Mouse (Mus musculus) myocyte (in vitro differentiated cells): ENCODE data around the gene Slc38a1. TPM values are rescaled to one million over a fixed set of nuclear protein-coding genes. Genes with fewer than 3 reads are reported as not detected.
"Not testable (repeated sequence)": the region's sequence is repeated elsewhere in the genome, so short reads cannot be mapped to it uniquely, and the experiment has no call there.

Experiments used
- H3K27me3 ChIP-seq: one replicate; pipeline ENCODE4 v1.6.1; 2011; ENCODE audit not compliant: control insufficient read depth, insufficient read depth, insufficient read length
- H3K36me3 ChIP-seq: one replicate; pipeline ENCODE4 v1.6.1; 2011; ENCODE audit not compliant: control insufficient read depth, insufficient read depth
- H3K4me2 ChIP-seq: one replicate; pipeline ENCODE4 v1.6.1; 2011; ENCODE audit warnings: low read depth, control low read depth
- H3K4me3 ChIP-seq: one replicate; pipeline ENCODE4 v1.5.1; 2011; ENCODE audit warnings: mild to moderate bottlenecking, control low read depth, moderate library complexity
- H3K79me2 ChIP-seq: one replicate; pipeline ENCODE4 v1.6.1; 2011; ENCODE audit not compliant: control insufficient read depth, insufficient read depth
- H3ac ChIP-seq: one replicate; pipeline ENCODE4 v1.6.1; 2011; ENCODE audit not compliant: control insufficient read depth, insufficient read length
- CEBPB ChIP-seq: IDR thresholded peaks from 2 replicates; pipeline ENCODE4 v1.6.1; 2011; ENCODE audit warnings: mild to moderate bottlenecking, moderate library complexity; ENCODE audit not compliant: poor library complexity, insufficient read depth, severe bottlenecking
- E2F4 ChIP-seq: IDR thresholded peaks from one replicate; pipeline ENCODE4 v1.6.1; 2011; ENCODE audit warnings: mild to moderate bottlenecking, control low read depth, moderate library complexity; ENCODE audit not compliant: insufficient read depth
- MAX ChIP-seq: IDR thresholded peaks from one replicate; pipeline ENCODE4 v1.6.1; 2011; ENCODE audit warnings: low read depth, mild to moderate bottlenecking, control low read depth
- MYOD1 ChIP-seq, 3 experiments: IDR thresholded peaks; one replicate each; pipeline ENCODE4 v1.6.1; 2011; ENCODE audit warnings: control low read depth in 2 of 3, low read depth in 2 of 3, mild to moderate bottlenecking in 2 of 3, moderate library complexity in 1 of 3; ENCODE audit not compliant: insufficient read length in 2 of 3, control insufficient read depth in 1 of 3
- MYOG ChIP-seq, 3 experiments: IDR thresholded peaks; one replicate each; pipeline ENCODE4 v1.6.1; 2011; ENCODE audit warnings: control low read depth in 2 of 3, low read depth in 2 of 3, mild to moderate bottlenecking in 2 of 3; ENCODE audit not compliant: insufficient read length in 2 of 3, control insufficient read depth in 1 of 3, insufficient read depth in 1 of 3
- POLR2A ChIP-seq: IDR thresholded peaks from one replicate; pipeline ENCODE4 v1.6.1; 2011; ENCODE audit warnings: low read depth, mild to moderate bottlenecking, control low read depth, moderate library complexity; ENCODE audit not compliant: insufficient read length
- POLR2AphosphoS2 ChIP-seq: IDR thresholded peaks from one replicate; pipeline ENCODE4 v1.6.1; 2011; ENCODE audit warnings: low read depth, control low read depth; ENCODE audit not compliant: insufficient read length
- REST ChIP-seq: IDR thresholded peaks from one replicate; pipeline ENCODE4 v1.6.1; 2011; ENCODE audit warnings: mild to moderate bottlenecking, control low read depth, moderate library complexity; ENCODE audit not compliant: insufficient read depth, insufficient read length
- SRF ChIP-seq: IDR thresholded peaks from one replicate; pipeline ENCODE4 v1.6.1; 2011; ENCODE audit warnings: low read depth; ENCODE audit not compliant: control insufficient read depth, insufficient read length
- TCF12 ChIP-seq: IDR thresholded peaks from one replicate; pipeline ENCODE4 v1.6.1; 2011; ENCODE audit warnings: mild to moderate bottlenecking, control low read depth; ENCODE audit not compliant: poor library complexity, insufficient read depth, severe bottlenecking
- TCF3 ChIP-seq: IDR thresholded peaks from one replicate; pipeline ENCODE4 v1.6.1; 2011; ENCODE audit warnings: low read depth, control low read depth; ENCODE audit not compliant: insufficient read length
- USF1 ChIP-seq: IDR thresholded peaks from one replicate; pipeline ENCODE4 v1.6.1; 2011; ENCODE audit warnings: low read depth, mild to moderate bottlenecking, control low read depth, moderate library complexity
- polyA plus RNA-seq: library from polyadenylated mRNA; unstranded; fragments of >200 nt; fragmentation: generic; extraction: Trizol; gene quantifications from one replicate; pipeline ENCODE4 v1.2.1, GENCODE M21; 2012; ENCODE audit warnings: missing spikeins

Slc38a1 gene
- polyA plus RNA-seq, 1 experiment: 28.5 TPM

DNA sequence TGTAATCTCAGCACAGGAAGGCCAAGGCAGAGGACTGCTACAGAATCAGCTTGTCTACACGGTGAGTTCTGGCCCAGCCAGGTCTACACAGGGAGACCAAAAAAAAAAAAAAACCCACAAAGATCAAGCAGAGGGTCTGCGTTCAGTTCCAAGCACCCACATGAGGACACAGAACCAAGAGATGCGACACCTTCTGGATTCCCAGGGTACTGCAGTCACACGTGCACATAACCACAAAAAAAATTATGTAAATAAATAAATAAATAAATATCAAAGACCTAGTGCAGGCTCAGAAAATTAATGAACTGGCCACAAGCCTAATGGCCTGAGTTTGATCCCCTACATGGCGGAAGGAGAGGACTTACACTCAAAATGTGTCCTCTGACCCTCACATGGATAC, 10.5 kb downstream of the Slc38a1 start:
- no peak overlapping the region for H3K4me2 ChIP-seq
- no peak overlapping the region for H3ac ChIP-seq
- no peaks in the 10 kb centered on the region for H3K27me3 ChIP-seq
- H3K36me3 ChIP-seq: peaks cover 3% of the 10 kb centered on the region
- no peak overlapping the region for H3K4me3 ChIP-seq
- H3K79me2 ChIP-seq: peaks cover 90% of the 10 kb centered on the region
- no peak for TF ChIP-seq SRF
- TF ChIP-seq TCF3: no peak
- no peak for TF ChIP-seq MAX
- TF ChIP-seq TCF12: no peak

DNA sequence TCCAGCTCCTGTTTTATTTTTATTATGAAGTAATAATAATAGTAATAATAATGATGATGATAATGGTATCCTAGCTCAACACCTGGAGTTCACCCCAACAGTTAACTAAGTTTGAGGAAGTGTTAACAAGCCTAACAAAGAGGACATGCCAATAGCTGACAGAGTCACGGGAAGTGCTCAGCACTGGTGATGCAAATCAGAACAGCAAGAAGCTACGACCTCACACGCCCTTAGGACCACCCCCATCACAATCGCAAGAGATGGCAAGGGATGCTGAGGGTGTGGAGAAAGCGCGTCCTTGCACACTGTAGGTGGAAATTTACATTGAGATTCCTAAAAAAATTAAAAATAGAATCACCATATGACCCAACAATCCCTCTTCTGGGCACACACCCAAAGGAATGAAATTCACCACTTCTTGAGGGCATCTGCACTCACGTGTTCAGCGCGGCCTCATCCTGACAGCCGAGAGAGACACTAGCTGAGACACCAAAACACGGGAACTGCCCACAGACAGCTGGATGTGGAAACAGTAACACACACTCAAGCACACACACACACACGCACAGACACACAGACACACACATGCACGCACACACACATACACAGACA, 11.5 kb downstream of the Slc38a1 start:
- TF ChIP-seq MYOD1 (IDR thresholded peaks at IDR 0.05; ENCODE audit: control insufficient read depth in 1 of 3, insufficient read length in 2 of 3, low read depth in 2 of 3): peak in 1 of 3 experiments; percentile 1
- TF ChIP-seq POLR2AphosphoS2: no peak
- no peaks in the 10 kb centered on the region for H3K27me3 ChIP-seq
- H3ac ChIP-seq: no peak overlapping the region
- peaks cover 3% of the 10 kb centered on the region for H3K36me3 ChIP-seq
- H3K79me2 ChIP-seq: peaks cover 86% of the 10 kb centered on the region
- H3K4me2 ChIP-seq: no peak overlapping the region
- no peak overlapping the region for H3K4me3 ChIP-seq

DNA sequence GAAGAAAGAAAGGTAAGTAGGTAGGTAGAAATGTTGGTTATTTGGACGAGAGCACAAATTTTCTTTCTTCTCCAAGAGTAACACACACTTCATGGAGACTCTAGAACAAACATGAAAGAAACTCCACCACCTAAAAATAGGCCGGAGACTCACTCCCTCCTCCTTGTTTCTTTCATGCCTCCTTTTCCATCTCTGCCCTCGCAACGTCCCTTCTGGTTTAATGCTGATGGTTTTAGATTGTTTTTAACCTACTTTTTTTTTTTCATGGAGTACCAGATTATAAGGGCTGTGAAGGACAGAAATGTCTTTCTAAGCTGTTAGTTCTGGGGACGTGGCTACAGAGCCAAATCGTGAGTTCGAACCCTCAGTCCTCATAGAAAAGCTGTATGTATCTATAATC, 14.5 kb downstream of the Slc38a1 start:
- Histone ChIP-seq H3ac (no peak overlapping the region), H3K27me3 (no peaks in the 10 kb centered on the region), H3K36me3 (peaks cover 18% of the 10 kb centered on the region), H3K79me2 (peaks cover 82% of the 10 kb centered on the region), H3K4me3 (no peak overlapping the region), H3K4me2 (no peak overlapping the region)
- TF ChIP-seq CEBPB (no peak), MYOD1 (IDR thresholded peaks at IDR 0.05; ENCODE audit: control insufficient read depth in 1 of 3, insufficient read length in 2 of 3, low read depth in 2 of 3) (no peak), MAX (no peak), SRF (no peak), E2F4 (no peak), MYOG (IDR thresholded peaks at IDR 0.05; ENCODE audit: control insufficient read depth in 1 of 3, insufficient read depth in 1 of 3, insufficient read length in 2 of 3, low read depth in 2 of 3) (no peak), REST (no peak), POLR2AphosphoS2 (no peak), TCF3 (no peak), TCF12 (no peak), USF1 (no peak), POLR2A (no peak)

DNA sequence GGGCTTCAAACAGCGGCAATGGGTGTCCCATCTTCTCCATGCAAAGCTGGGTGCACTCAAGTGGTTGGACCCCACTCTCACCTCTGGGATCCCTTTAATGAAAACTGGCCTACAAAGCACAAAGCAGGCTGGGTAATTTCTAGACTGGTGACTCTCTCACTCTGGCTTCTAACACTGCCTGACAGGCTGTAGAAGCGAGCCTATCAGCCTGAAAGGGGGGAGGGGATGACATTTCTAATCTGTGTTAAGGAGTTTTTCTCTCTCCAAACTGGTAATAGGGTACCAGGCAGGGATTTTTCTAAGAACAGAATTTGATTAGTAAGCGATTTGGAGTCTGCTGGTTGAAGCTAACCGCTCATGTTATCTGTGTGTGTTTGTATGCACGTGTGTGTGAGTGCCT, 15.8 kb downstream of the Slc38a1 start:
- no peak for TF ChIP-seq CEBPB
- no peak for TF ChIP-seq POLR2AphosphoS2
- TF ChIP-seq REST: no peak
- no peak for TF ChIP-seq TCF12
- no peak for TF ChIP-seq MAX
- no peak for TF ChIP-seq MYOG (IDR thresholded peaks at IDR 0.05; ENCODE audit: control insufficient read depth in 1 of 3, insufficient read depth in 1 of 3, insufficient read length in 2 of 3, low read depth in 2 of 3)
- TF ChIP-seq MYOD1 (IDR thresholded peaks at IDR 0.05; ENCODE audit: control insufficient read depth in 1 of 3, insufficient read length in 2 of 3, low read depth in 2 of 3): no peak
- no peak for TF ChIP-seq E2F4
- TF ChIP-seq TCF3: no peak
- TF ChIP-seq USF1: no peak
- no peak for TF ChIP-seq POLR2A
- no peak for TF ChIP-seq SRF
- Histone ChIP-seq H3K27me3 (no peaks in the 10 kb centered on the region), H3K36me3 (peaks cover 25% of the 10 kb centered on the region), H3ac (no peak overlapping the region), H3K4me2 (no peak overlapping the region), H3K79me2 (peaks cover 68% of the 10 kb centered on the region), H3K4me3 (no peak overlapping the region)

DNA sequence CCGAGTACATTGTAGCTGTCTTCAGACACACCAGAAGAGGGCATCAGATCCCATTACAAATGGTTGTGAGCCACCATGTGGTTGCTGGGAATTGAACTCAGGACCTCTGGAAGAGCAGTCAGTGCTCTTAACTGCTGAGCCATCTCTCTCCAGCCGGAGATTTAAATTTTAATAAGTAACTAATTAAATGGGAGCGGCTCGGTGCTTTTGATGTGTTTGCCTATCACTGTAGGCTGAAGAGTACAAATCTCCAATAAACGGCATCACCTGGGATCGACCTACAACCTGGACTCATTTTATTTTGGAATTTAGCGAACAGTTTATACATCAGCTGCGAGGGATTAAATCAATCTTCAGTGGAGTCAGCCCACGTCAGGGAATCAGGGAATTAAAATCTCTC, 17.7 kb downstream of the Slc38a1 start:
- H3ac ChIP-seq, H3K4me3 ChIP-seq, H3K4me2 ChIP-seq, H3K27me3 ChIP-seq: not testable (repeated sequence)
- peaks cover 31% of the 10 kb centered on the region for H3K36me3 ChIP-seq
- peaks cover 54% of the 10 kb centered on the region for H3K79me2 ChIP-seq

DNA sequence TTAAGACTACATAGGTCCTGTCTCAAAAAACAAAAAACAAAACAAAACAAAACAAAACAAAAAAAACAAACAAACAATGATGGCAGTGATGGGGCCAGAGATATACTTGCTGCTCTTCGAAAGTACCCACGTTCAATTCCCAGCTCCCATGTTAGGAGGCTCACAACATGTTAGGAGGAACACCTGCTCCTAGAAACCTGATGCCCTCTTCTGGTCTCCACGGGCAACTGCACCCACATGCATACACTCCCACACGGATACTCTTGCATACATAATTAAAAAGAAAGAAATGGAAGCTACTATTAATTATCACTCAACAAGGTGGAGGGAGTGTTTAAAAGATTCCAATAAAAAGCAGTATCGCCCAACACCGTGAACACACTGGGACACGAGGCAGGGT, 20.3 kb downstream of the Slc38a1 start:
- Histone ChIP-seq H3K79me2 (peaks cover 43% of the 10 kb centered on the region), H3K36me3 (peaks cover 39% of the 10 kb centered on the region), H3K4me2 (no peak overlapping the region), H3ac (no peak overlapping the region), H3K4me3 (no peak overlapping the region), H3K27me3 (no peaks in the 10 kb centered on the region)
- TF ChIP-seq SRF (no peak), POLR2A (no peak), MYOG (IDR thresholded peaks at IDR 0.05; ENCODE audit: control insufficient read depth in 1 of 3, insufficient read depth in 1 of 3, insufficient read length in 2 of 3, low read depth in 2 of 3) (no peak), E2F4 (no peak), MYOD1 (IDR thresholded peaks at IDR 0.05; ENCODE audit: control insufficient read depth in 1 of 3, insufficient read length in 2 of 3, low read depth in 2 of 3) (no peak), POLR2AphosphoS2 (no peak), MAX (no peak)
